Mouse (Mus musculus) heart, embryonic 10.5 days (tissue): ENCODE data around the gene Cbx5. TPM values are rescaled to one million over a fixed set of nuclear protein-coding genes. Genes with fewer than 3 reads are reported as not detected.

Source experiments
- DNase-seq: peaks from one replicate; pipeline ENCODE4 v3.0.0-alpha.2; 2017; ENCODE audit warnings: low spot score
- H3K27ac ChIP-seq: fragments of 300-500 bp; sonication (generic); 2 replicates; pipeline ENCODE4 v1.5.1; 2016; ENCODE audit warnings: mild to moderate bottlenecking
- H3K27me3 ChIP-seq: fragments of 300-500 bp; sonication (generic); 2 replicates; pipeline ENCODE4 v1.6.1; 2016; ENCODE audit warnings: mild to moderate bottlenecking; ENCODE audit not compliant: poor library complexity, insufficient read depth, severe bottlenecking
- H3K36me3 ChIP-seq: fragments of 300-500 bp; sonication (generic); 2 replicates; pipeline ENCODE4 v1.6.1; 2016; ENCODE audit warnings: mild to moderate bottlenecking, moderate library complexity
- H3K4me1 ChIP-seq: fragments of 300-500 bp; sonication (generic); 2 replicates; pipeline ENCODE4 v1.6.1; 2016; ENCODE audit warnings: mild to moderate bottlenecking
- H3K4me3 ChIP-seq: fragments of 300-500 bp; sonication (generic); 2 replicates; pipeline ENCODE4 v1.5.1; 2016; ENCODE audit warnings: mild to moderate bottlenecking, moderate library complexity
- H3K9me3 ChIP-seq: fragments of 300-500 bp; sonication (generic); 2 replicates; pipeline ENCODE4 v1.6.1; 2016; ENCODE audit warnings: mild to moderate bottlenecking, moderate library complexity
- WGBS: fragments of 180-500 bp; shearing (Covaris S2); methylation state at CpG from one replicate; pipeline ENCODE4 v1.1.7; 2016; 5-methylcytosine and 5-hydroxymethylcytosine counted together
- polyA plus RNA-seq: library from polyadenylated mRNA; unstranded; fragments of >200 nt; fragmentation: Nextera tagmentation; extraction: Ambion mirVana; gene quantifications from 2 replicates; pipeline ENCODE4 v1.2.1, GENCODE M21; 2016

Gene Cbx5
- polyA plus RNA-seq, 1 experiment from 2014 or later = 152 TPM

- no peaks in the 10 kb centered on the region for H3K27me3 ChIP-seq
- H3K9me3 ChIP-seq = no peaks in the 10 kb centered on the region
- no peak overlapping the region for H3K4me3 ChIP-seq
- H3K4me1 ChIP-seq = peaks cover 7% of the 10 kb centered on the region
- peaks cover 45% of the 10 kb centered on the region for H3K36me3 ChIP-seq
- H3K27ac ChIP-seq = no peak overlapping the region
- no peak for DNase-seq
- WGBS = 93% methylated on average over 7 of the region's 7 CpGs
These were observed 49.5 kb downstream of the Cbx5 start for GRCm38 (mm10) chr15:103190083-103190482.

- Histone ChIP-seq H3K9me3 (no peaks in the 10 kb centered on the region), H3K4me3 (no peak overlapping the region), H3K27ac (no peak overlapping the region), H3K36me3 (peaks cover 25% of the 10 kb centered on the region), H3K4me1 (peaks cover 20% of the 10 kb centered on the region), H3K27me3 (peaks cover 16% of the 10 kb centered on the region)
- DNase-seq = no peak
- WGBS = 71% methylated on average over 6 of the region's 6 CpGs
These were observed 51.8 kb downstream of the Cbx5 start for GRCm38 (mm10) chr15:103187803-103188202.

- no peak overlapping the region for H3K27ac ChIP-seq
- H3K9me3 ChIP-seq = no peaks in the 10 kb centered on the region
- H3K27me3 ChIP-seq = peaks cover 38% of the 10 kb centered on the region
- no peak overlapping the region for H3K4me3 ChIP-seq
- H3K4me1 ChIP-seq = peaks cover 29% of the 10 kb centered on the region
- DNase-seq = no peak
- WGBS = 46% methylated on average over 19 of the region's 19 CpGs
- H3K36me3 ChIP-seq = peaks cover 6% of the 10 kb centered on the region
These were observed 54.0 kb downstream of the Cbx5 start for GRCm38 (mm10) chr15:103185462-103186198.

GRCm38 (mm10) chr15:103183651-103184610, 55.7 kb downstream of the Cbx5 start:
- H3K4me1 ChIP-seq = peaks cover 29% of the 10 kb centered on the region
- peaks cover 55% of the 10 kb centered on the region for H3K27me3 ChIP-seq
- 0 out of 2 replicates have a peak, but pooled peaks cover 3% of the 10 kb centered on the region for H3K36me3 ChIP-seq
- H3K9me3 ChIP-seq = no peaks in the 10 kb centered on the region
- no peak overlapping the region; the same call in 1 of the 2 replicates for H3K27ac ChIP-seq
- DNase-seq = no peak
- peak overlapping the region; percentile 62 for H3K4me3 ChIP-seq
- WGBS = 10% methylated on average over 25 of the region's 25 CpGs

- Histone ChIP-seq H3K4me1 (peaks cover 35% of the 10 kb centered on the region), H3K36me3 (no peaks in the 10 kb centered on the region), H3K4me3 (peak overlapping the region; percentile 62), H3K9me3 (no peaks in the 10 kb centered on the region), H3K27ac (0 out of 2 replicates have a peak overlapping the region, but pooled peaks have one; percentile 16), H3K27me3 (peaks cover 63% of the 10 kb centered on the region)
- DNase-seq = no peak
- 1% methylated on average over 21 of the region's 21 CpGs for WGBS
These were observed 56.5 kb downstream of the Cbx5 start for GRCm38 (mm10) chr15:103183135-103183534.

GRCm38 (mm10) chr15:103182166-103182790, 57.3 kb downstream of the Cbx5 start:
- H3K4me1 ChIP-seq = peaks cover 43% of the 10 kb centered on the region
- no peaks in the 10 kb centered on the region for H3K9me3 ChIP-seq
- peaks cover 71% of the 10 kb centered on the region for H3K27me3 ChIP-seq
- whole genome bisulfite sequencing = 2% methylated on average over 44 of the region's 48 CpGs
- no peak overlapping the region for H3K27ac ChIP-seq
- H3K36me3 ChIP-seq = no peaks in the 10 kb centered on the region
- peak overlapping the region; percentile 62 for H3K4me3 ChIP-seq
- no peak for DNase-seq

GRCm38 (mm10) chr15:103180406-103180805, 59.2 kb downstream of the Cbx5 start:
- H3K27me3 ChIP-seq = peaks cover 90% of the 10 kb centered on the region
- DNase-seq = no peak
- H3K4me1 ChIP-seq = peaks cover 43% of the 10 kb centered on the region
- H3K36me3 ChIP-seq = no peaks in the 10 kb centered on the region
- no peak overlapping the region for H3K27ac ChIP-seq
- no peaks in the 10 kb centered on the region for H3K9me3 ChIP-seq
- no peak overlapping the region for H3K4me3 ChIP-seq

GRCm38 (mm10) chr15:103178767-103179166, 60.8 kb downstream of the Cbx5 start:
- no peaks in the 10 kb centered on the region for H3K36me3 ChIP-seq
- peaks cover 100% of the 10 kb centered on the region for H3K27me3 ChIP-seq
- DNase-seq = no peak
- WGBS = 50% methylated on average over 1 of the region's 1 CpGs
- H3K4me3 ChIP-seq = no peak overlapping the region
- no peaks in the 10 kb centered on the region for H3K9me3 ChIP-seq
- H3K27ac ChIP-seq = no peak overlapping the region
- H3K4me1 ChIP-seq = peaks cover 39% of the 10 kb centered on the region

- DNase-seq = no peak
- Histone ChIP-seq H3K4me3 (no peak overlapping the region), H3K27me3 (peaks cover 100% of the 10 kb centered on the region), H3K36me3 (no peaks in the 10 kb centered on the region), H3K9me3 (no peaks in the 10 kb centered on the region), H3K4me1 (peaks cover 33% of the 10 kb centered on the region), H3K27ac (no peak overlapping the region)
- 7% methylated on average over 12 of the region's 12 CpGs for WGBS
These were observed 61.5 kb downstream of the Cbx5 start for GRCm38 (mm10) chr15:103178137-103178536.

GRCm38 (mm10) chr15:103177611-103178041, 62.0 kb downstream of the Cbx5 start:
- Histone ChIP-seq H3K9me3 (no peaks in the 10 kb centered on the region), H3K27ac (no peak overlapping the region), H3K4me1 (peaks cover 28% of the 10 kb centered on the region), H3K27me3 (peaks cover 100% of the 10 kb centered on the region), H3K4me3 (peak overlapping the region; percentile 37; the same call in 1 of the 2 replicates), H3K36me3 (no peaks in the 10 kb centered on the region)
- no peak for DNase-seq
- WGBS = 2% methylated on average over 12 of the region's 12 CpGs

- Histone ChIP-seq H3K4me3 (0 out of 2 replicates have a peak overlapping the region, but pooled peaks have one; percentile 19), H3K36me3 (no peaks in the 10 kb centered on the region), H3K9me3 (no peaks in the 10 kb centered on the region), H3K27ac (no peak overlapping the region), H3K27me3 (peaks cover 100% of the 10 kb centered on the region), H3K4me1 (peaks cover 21% of the 10 kb centered on the region)
- 1% methylated on average over 18 of the region's 18 CpGs for WGBS
- peak; percentile 92 for DNase-seq
These were observed 62.7 kb downstream of the Cbx5 start for GRCm38 (mm10) chr15:103176874-103177421.

- no peak for DNase-seq
- Histone ChIP-seq H3K9me3 (no peaks in the 10 kb centered on the region), H3K36me3 (no peaks in the 10 kb centered on the region), H3K27me3 (peaks cover 100% of the 10 kb centered on the region), H3K4me1 (peaks cover 47% of the 10 kb centered on the region), H3K27ac (no peak overlapping the region), H3K4me3 (no peak overlapping the region)
- WGBS = 68% methylated on average over 5 of the region's 5 CpGs
These were observed 66.4 kb downstream of the Cbx5 start for GRCm38 (mm10) chr15:103173251-103173650.
